Mouse (Mus musculus): ENCODE data around the gene Wwc2.
"Not testable (repeated sequence)": the region's sequence is repeated elsewhere in the genome, so short reads cannot be mapped to it uniquely, and the experiment has no call there.

The Wwc2 gene

DNA sequence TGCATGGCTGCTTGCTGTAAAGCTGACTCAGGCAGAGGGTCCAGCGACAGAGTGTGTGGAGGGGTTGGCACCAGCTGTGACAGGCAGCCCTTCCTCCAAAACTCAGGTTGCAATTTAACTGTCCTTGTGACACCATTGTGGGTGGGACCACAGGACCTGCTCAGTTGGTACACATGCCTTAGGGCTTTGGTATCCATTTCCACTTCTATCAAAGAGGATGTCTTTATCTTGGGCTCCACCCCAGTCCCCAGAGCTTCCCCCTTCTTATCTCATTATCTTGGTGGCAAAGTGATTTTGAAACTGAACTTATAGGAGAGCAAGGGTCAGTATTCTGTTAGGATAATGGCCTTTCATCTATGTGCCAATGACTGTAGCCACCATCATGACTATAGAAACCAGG lies 156.8 kb downstream of the Wwc2 start:
- no peak for DNase-seq

DNA sequence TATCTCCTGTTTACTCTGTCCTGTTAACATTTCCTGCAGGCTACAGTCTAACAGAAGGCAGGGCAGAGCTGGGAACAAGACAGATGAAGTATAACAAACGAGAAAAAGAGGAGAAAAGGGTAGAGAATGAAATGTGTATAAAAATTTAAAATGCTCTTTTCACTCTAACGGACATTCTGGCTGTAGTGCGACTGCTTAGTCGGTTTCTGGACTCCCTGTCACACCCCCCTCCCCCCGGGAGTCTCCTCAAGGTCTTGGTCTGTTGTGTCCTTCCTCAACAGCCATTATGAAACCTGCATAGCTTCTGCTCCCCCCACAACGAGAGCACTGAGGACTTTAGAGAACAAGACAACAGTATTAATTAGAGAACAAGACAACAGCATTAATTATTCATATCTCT lies 158.1 kb downstream of the Wwc2 start:
- no peak for DNase-seq

DNA sequence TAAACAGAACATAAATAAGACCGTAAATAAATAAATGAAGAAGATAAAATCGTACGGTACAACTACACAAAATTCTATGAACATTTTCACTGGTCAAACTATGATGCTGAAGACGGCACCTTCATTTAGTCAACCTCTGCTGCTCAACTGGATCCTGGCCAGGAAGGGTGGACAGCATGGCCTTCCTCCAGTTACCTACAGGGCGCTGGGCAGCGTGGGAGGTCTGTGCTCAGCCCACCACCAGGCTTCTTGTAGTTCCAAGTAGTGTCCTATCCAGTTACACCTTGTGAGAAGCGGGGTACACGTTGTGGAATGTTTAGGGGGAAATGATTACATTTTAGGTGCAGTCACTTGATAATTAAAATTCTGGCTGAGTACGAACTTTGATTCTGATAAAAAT lies 163.8 kb downstream of the Wwc2 start:
- DNase-seq: no peak

DNA sequence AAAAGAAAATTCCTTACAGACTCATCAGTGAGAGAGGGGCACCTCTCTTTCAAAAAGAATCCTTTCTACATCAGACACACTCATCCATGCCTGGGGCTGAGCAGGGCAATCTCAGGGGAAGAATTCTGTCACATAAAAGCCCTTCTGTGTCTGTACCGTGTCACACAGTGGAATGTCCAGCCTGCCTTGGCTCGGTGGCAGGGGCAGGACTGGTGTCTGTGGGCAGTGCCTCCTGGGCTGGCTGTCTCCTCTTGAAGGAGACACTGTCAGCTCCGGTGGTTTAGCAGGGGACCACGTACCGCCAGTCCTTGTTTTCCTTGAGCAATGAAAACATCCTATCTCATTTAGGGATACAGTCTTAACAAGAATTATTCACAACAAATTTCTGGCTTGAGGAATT lies 165.1 kb downstream of the Wwc2 start:
- no peak for DNase-seq

DNA sequence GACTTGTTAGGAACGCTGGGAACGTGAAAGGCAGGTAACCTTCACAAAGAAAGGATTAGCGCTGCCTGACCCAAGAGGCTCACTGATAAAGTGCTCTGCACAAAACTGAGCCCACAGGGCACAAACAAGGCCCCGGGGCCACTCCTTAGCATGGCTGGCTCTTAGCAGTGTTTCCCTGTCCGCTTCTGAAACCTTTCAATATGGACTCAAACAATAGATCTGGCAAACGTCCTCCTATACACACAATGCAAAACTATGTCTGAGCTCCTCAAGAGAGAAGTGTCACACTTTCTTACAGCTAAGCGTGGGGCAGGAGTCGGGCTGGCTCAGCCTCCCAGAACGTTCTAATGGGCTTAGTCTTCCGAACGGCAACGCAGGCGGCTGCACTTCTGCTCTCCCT lies 166.5 kb downstream of the Wwc2 start, which contains the start of gene Cldn22:
Gene Cldn22, plus strand, starts transcription at position 301 of the 400 bp plus-strand sequence.
- no peak for DNase-seq

DNA sequence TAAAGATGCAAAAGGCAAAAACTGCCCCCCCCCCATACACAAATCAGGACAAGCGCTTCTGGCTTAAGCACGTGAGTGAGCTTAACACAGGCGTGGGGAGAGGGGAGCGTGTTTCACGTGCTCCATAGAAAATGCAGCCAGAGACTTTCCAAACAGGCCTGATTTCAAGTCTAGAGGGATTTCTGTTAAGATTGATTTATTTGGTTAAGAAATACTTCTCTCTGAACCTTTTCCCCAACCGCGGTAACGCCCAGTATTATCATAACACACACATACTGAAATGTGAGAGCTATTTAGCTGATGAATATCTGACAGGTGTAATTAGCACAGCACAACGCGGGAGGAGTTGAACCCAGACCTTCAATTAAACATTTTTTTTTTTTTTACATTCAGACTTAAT lies 166.9 kb downstream of the Wwc2 start:
- no peak for DNase-seq

DNA sequence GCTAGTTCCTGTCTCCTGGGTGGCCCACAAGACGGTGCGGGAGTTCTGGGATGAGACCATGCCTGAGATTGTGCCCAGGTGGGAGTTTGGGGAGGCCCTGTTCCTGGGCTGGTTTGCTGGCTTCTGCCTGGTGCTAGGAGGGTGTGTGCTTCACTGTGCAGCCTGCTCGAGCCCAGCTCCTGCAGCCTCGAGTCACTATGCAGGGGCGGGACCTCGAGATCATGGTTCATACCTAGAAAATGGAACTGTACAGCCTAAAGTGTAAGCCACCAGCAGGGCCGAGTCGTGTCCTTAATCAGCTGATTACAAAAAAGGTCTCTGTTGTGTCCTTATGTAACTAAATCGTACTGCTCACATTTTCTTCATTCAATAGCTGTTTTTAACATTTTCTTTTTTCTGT lies 168.2 kb downstream of the Wwc2 start:
- DNase-seq: not testable (repeated sequence)

- DNase-seq: no peak
Measured at GRCm38 (mm10) chr8:47821843-47822242, 168.9 kb downstream of the Wwc2 start, which contains the start of gene Cldn24. Gene Cldn24, plus strand, starts transcription at chr8:47822143.

DNA sequence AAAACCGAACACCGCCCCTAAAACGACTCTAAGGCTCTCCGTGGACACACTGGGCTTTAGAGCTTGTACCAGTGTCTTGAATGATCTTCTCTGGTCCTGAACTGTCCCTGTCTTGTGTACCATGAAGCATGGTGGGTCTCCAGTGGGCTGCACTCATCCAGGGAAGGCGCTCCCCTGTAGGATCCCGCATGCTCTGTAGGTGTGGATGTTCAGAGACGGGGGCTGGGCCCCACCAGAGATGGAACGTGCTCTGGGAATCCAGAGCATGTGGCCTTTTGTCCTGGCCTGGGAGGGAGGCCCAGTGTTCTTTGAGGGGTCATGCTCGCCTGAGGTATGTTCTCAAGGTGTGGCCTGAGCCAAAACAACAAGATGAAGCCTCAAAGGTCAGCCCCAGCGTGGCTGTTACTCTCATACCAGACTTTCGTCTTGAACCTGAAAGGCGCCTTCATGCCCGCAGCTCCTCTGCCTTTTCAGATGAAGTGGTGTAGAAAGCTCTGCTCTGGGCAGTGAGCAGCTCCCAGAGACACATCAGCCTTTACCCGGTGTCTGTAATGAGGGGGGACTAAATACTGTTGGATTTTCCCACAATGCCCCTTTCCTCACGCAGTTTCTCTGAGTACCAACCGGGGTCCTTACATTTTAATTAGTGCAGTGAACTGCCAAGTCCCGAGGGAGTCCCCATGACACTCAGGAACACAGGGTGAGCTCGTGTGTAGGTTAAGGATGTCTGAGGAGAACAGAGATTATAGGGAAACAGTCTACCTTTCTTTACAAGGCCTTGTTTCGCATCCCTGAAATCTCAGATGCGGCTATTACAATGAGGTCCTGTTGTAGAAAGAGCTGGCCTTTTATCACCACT lies 169.6 kb downstream of the Wwc2 start:
- no peak for DNase-seq

GRCm38 (mm10) chr8:47819034-47819433 lies 171.7 kb downstream of the Wwc2 start:
- DNase-seq: no peak

GRCm38 (mm10) chr8:47811221-47811620 lies 179.5 kb downstream of the Wwc2 start:
- DNase-seq: no peak

DNA sequence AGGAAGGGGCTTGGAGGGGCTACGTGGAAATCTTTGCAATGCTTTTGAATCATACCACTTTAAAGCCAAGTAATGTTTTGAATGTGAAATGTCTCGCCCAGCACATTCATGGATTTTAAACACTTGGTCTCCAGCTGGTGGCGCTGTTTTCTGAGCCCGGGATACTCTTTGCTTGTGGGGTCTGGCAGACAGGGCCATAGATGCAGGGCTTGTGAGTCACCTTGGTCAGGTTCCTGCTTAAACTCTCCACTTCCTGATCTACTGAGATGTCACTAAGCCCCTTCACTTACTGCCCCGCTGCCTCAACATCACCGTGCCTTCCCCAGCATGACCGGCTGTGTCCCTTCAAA lies 180.1 kb downstream of the Wwc2 start:
- DNase-seq: no peak

DNA sequence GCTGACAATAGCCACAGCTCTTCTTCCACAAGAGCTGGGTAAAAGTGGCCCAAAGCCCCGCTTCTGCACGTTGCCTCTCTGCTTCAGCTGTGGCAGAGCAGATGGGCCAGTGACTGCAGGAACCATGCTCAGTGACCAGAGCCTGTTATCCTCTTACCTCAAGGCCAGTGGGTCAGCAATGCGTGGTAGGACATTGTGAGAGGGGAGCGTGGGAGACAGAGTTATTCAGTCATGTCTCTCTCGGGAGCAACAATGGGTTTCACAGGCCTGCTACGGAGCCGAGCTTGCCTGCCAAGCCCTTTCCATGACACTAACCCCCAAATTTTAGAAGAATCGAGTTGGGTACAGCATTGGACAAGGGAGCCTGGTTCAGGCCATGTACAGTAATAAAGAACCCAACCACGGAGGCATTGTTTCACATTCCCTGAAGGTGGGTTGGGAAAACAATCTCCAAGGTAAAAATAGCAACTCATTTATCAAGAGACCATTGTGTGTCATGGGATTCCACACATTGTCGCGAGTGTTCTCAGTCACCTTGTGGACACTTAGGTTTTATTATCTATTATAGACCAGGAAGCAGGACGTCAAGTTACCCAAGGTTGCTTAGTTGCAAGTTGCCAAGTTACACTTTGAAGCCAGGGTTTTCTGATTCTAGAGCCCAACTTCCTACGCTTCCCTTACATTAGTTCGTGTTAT lies 180.6 kb downstream of the Wwc2 start:
- DNase-seq: no peak

- no peak for DNase-seq
Measured at GRCm38 (mm10) chr8:47804262-47804661, 186.5 kb downstream of the Wwc2 start.

DNA sequence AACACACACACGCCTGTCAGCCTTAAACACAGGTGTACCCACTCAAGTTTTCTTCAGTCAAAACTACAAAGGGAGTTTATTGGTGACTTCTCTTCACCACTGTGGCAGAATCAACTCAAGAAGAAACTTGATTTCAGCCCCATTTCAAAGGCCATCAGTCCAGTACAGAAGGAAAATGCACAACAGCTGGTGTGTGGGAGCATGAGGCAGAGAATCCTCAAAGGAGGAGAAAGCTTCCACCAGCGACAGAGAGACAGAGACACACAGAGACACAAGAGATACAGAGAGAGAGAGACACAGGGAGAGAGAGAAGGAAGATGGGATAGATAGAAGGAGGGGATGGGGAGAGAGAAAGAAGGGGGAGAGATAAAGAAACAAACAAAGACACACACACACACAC lies 188.4 kb downstream of the Wwc2 start:
- DNase-seq: no peak

DNA sequence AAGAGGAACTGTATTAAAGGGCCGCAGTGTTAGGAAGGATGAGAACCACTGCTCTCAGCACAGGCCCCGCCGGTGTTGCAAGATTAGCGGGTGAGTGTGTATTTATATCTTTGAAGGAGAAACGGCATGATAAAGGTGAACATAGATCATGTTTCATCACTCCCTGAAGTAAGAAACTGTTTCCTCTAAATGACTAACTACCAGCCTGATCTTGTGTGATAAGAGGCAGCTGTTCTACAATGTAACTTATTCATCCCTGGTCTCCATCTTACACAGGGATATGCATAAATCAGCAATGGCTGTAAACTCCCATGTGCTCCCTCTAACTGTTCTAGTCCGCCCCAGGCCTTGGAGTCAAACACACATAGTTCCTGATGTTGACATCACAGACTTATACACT lies 191.3 kb downstream of the Wwc2 start:
- DNase-seq: no peak

GRCm38 (mm10) chr8:47791986-47792385 lies 198.7 kb downstream of the Wwc2 start:
- no peak for DNase-seq

- DNase-seq: no peak
Measured at GRCm38 (mm10) chr8:47787705-47788104, 203.0 kb downstream of the Wwc2 start.

GRCm38 (mm10) chr8:47786323-47786722 lies 204.4 kb downstream of the Wwc2 start:
- no peak for DNase-seq

DNA sequence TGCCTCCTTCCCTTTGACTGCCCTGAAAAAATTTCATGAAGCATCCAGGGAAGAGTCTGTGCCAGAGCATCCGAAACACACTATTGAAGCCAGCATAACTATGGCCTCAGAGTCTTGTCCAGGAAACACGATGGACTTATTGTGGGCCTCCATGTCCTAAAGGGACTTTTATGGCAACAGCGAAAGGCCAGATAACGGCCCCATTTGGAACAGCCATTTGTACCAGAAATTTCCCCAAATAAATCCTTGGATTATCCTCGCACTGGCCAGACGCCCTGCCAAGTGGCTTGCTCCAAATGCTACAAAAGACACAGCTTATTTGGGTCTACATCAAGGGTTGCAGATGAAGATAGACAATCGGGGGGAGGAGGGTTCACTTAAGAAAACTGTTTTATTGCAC lies 206.3 kb downstream of the Wwc2 start:
- no peak for DNase-seq

GRCm38 (mm10) chr8:47783944-47784343 lies 206.8 kb downstream of the Wwc2 start:
- DNase-seq: no peak

DNA sequence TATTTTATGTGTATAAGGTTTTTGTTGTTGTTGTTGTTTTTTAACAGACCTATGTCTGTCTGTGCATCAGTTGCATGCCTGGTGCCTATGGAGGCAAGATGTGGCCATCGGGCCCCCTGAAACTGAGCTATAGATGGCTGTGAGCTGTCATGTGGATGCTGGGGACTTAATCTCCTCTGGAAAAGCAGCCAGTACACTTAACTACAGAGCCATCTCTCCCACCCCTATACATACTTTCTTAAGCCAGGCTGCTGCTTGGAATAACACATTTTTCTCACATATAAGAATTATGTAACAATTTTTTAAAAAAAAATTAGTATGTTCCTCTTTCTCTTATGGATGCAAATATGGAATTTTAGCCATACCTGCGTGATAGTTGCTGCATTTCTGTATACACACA lies 207.2 kb downstream of the Wwc2 start:
- no peak for DNase-seq

GRCm38 (mm10) chr8:47781881-47782280 lies 208.8 kb downstream of the Wwc2 start:
- no peak for DNase-seq

DNA sequence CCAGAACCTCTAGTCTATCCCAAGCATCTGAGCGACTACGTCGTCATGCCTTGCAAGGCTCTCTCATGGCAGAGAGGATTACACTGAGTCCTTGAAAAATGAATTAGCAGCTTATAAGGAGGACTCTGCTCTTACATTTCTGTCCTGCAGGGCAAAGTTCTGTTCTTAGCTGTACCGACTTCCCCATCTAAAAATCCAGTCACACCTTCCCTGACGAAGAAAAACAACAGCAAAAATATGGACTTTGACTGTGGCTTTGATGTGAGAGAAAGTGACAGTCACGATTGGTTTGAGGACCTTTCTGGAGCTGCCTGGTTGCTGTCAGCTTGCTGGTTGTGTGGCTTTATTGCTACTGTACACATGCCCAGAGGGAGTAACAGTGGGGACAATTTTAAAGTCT lies 211.1 kb downstream of the Wwc2 start:
- no peak for DNase-seq
